Mouse (Mus musculus) adrenal gland, postnatal 14 days (tissue): ENCODE results near the gene Rps6ka2. TPM values are rescaled to one million over a fixed set of nuclear protein-coding genes. Genes with fewer than 3 reads are reported as not detected.
"Not testable (repeated sequence)": the region's sequence is repeated elsewhere in the genome, so short reads cannot be mapped to it uniquely, and the experiment has no call there.

Source experiments
- DNase-seq: peaks from one replicate; pipeline ENCODE4 v3.0.0; 2021; ENCODE audit warnings: mixed read lengths
- total RNA-seq: library from RNA; stranded (reverse); gene quantifications from 2 replicates; pipeline ENCODE4 v1.2.3, GENCODE M21; 2021

Rps6ka2 gene
- total RNA-seq, 1 experiment from 2014 or later, result 11.4 TPM

- no peak for DNase-seq
Measured at GRCm38 (mm10) chr17:7170304-7171295, 685 bp downstream of the Rps6ka2 start.

GRCm38 (mm10) chr17:7173331-7174028 lies 3.6 kb downstream of the Rps6ka2 start:
- peak; percentile 41 for DNase-seq

GRCm38 (mm10) chr17:7175293-7175692 lies 5.4 kb downstream of the Rps6ka2 start:
- DNase-seq, result no peak

- peak; percentile 24 for DNase-seq
Measured at GRCm38 (mm10) chr17:7176394-7176793, 6.5 kb downstream of the Rps6ka2 start.

GRCm38 (mm10) chr17:7178196-7178595 lies 8.3 kb downstream of the Rps6ka2 start:
- DNase-seq, result no peak

- DNase-seq, result no peak
Measured at GRCm38 (mm10) chr17:7182187-7182586, 12.3 kb downstream of the Rps6ka2 start.

DNA sequence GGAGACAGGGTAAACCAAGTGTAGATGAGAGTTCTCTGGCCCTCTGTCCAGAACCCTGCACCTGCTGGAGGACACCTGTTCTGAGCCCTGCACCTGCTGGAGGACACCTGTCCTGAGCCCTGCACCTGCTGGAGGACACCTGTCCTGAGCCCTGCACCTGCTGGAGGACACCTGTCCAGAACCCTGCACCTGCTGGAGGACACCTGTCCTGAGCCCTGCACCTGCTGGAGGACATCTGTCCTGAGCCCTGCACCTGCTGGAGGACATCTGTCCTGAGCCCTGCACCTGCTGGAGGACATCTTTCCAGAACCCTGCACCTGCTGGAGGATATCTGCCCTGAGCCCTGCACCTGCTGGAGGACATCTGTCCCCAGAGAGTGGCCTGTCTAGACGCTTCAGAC lies 17.1 kb downstream of the Rps6ka2 start:
- DNase-seq, result not testable (repeated sequence)

GRCm38 (mm10) chr17:7189425-7189824 lies 19.5 kb downstream of the Rps6ka2 start:
- DNase-seq, result no peak

DNA sequence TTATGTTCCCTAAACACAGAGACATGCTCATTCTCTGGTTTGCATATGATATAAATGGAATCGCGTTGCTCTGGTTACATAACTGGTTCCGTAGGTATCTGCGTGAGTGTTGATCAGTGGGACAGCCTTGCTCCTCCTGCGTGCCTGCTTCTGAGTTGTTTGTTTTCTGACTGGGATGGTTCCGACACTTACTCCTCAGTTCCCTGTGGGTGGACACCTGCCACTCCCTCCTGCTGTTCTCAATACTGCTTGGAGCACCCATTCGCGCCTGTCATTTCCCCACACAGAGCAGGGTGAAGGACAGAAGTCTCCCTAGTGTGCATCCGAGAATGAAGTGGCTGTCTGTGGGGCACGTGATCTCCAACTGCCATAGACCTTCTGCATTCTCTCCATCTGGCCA lies 20.1 kb downstream of the Rps6ka2 start:
- DNase-seq, result no peak

DNA sequence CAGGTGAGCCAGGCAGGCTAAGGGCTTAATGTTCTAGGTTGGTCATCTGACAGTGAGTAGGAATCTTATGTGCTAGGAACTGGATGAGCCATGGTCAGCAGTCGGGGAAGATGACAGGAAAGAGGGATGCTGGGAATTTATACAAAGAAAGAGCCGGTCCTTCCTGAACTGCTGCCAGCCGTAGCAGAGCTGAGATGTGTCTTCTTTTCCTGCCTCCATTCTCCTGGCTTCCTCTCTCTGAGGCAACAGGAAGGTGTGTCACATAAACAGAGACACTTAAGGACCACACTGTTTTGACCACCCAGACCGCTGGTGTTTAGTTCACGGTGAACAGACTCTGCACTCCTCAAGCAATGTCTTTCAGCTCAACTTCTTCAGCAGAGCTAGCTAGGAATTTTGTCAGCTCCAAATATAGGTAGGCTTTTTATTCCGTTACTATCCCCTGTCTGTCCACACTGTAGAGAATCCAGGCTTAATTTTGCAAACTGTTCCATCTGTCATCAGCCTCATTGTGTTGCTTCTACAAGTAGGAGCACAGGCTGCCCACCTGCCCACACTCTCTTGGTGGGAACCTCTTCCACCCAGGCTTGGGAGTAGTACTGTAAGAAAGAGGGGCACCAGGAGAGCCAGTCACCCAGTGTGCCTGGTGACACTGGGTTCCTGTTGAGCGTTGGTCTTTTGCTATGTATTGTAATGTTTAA lies 24.4 kb downstream of the Rps6ka2 start:
- DNase-seq, result peak; percentile 23

DNA sequence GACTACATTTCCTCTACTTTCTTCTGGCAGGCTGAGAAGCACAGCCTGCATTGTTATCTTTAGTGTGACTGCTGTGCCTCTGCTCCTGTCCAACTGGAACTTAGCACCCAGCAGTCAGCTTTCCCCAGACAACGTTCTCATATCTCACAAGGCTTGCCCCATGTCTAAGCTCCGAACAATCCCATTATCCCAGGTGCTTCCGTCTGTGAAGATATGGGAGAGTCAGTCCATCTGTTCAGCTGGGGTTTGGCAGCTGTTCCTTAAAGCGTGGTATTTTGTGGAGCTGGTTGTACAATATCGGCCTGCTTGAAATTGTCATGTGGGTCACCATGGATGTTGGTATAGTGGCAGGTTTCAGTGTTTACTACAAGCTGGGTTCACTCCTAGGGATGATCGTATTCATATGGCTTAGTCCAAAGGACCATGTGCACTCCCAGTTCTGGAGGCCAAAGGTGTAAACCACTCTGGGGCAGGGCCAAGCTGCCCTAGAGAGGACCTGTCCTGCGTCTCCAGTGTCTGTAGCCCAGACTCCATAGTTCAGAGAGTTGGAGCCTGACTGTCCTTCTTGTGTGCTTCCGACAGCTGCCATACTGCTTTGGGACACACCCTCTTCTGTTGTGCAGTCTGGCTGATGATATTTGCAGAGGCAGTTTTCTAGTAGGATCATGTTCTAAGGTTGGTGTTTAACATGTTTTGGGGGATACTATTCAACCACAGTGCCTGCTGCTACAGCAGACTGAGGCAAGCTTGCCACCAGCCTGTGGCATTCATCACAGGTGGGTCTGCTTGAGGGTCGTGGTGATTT lies 27.4 kb downstream of the Rps6ka2 start:
- DNase-seq, result no peak

- no peak for DNase-seq
Measured at GRCm38 (mm10) chr17:7204771-7205406, 35.0 kb downstream of the Rps6ka2 start.

DNA sequence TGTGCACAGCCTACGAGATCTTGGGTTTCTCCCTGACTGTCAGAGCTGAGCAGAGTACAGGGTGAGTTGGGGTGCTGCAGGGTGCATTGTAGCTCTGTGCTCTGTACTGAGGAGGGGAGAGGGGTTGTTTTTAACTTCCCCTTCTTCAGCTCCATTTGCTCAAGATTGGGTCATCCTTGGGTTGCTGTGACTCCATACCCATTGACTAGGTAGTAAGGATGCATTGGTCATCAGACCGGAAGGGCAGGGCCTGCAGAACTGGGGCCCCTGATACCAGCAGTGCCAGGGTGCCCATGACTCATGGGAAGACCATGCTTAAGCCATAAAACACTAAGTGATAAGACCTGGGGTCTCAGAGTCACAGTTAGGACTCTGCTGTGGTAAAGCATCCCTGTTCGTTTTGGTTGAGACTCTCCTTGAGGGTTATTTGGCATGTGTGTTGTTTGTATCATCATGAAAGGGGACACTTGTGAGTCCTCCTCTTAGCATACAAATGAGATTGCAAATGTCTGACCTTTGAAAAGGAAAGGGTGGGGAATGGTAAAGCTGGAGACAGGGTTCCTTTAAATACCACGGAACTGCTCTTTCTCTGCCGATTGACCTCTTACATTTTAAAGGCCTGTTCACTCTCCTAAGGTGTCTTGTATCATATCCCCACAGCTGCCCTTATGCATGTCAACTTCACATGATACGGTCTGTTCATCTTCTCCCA lies 36.7 kb downstream of the Rps6ka2 start:
- DNase-seq, result no peak

DNA sequence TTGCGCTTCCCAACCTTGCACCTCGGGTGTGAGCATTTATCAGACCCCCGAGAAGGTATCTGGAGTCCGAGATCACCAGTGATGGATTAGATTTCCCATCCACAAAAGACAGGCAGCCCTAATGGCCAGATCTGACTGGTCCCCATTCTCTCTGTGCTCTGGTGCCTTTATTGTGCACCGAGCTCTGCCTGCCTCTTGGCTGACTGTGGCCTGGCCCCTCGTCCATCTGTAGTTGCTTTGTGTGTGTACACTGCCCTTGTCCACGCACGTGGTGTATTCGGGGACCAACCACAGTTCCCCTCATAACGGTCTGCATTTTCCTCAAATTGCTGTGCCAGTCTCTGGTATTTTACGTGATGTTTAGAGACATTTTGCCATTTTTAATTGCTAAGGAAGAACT lies 40.7 kb downstream of the Rps6ka2 start:
- DNase-seq, result no peak

DNA sequence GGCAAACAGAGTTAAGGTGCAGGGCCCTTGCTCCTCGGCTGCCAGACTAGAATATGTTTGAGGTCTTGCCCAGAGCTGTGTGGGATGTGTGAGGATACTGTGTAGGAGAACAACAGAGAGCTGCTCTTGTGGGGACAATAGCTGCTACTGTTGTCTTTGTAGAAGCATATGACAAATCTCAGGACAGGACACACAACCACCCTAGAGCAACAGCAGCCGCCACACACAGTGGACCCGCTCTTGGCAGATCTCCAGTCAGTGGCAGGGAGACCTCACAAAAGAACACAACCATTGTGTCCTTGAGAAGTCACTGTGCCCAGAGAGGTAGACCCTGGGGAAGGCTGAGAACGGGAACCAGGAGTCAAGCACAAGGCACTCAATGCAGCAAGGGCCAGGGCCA lies 42.0 kb downstream of the Rps6ka2 start:
- DNase-seq, result no peak

- DNase-seq, result no peak
Measured at GRCm38 (mm10) chr17:7213214-7213613, 43.3 kb downstream of the Rps6ka2 start.

DNA sequence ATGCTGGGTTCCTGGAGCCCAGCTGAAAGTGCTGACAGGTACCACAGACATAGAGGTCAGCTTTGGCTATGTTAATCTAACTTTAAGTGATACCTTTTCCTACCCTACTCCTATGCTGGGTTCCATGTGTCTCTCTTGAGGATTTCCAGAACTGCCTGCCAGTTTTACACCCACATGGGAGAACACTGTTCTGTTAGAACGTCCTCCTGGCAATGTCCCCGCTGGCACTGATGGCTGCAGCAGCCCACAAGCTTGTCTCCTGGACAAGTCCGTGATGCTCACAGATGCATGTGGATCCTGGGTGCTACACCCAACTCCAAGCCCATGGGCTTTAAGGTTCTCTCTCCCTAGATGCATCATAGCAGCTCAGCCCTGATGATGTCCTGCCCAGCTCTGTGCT lies 44.1 kb downstream of the Rps6ka2 start:
- DNase-seq, result no peak

DNA sequence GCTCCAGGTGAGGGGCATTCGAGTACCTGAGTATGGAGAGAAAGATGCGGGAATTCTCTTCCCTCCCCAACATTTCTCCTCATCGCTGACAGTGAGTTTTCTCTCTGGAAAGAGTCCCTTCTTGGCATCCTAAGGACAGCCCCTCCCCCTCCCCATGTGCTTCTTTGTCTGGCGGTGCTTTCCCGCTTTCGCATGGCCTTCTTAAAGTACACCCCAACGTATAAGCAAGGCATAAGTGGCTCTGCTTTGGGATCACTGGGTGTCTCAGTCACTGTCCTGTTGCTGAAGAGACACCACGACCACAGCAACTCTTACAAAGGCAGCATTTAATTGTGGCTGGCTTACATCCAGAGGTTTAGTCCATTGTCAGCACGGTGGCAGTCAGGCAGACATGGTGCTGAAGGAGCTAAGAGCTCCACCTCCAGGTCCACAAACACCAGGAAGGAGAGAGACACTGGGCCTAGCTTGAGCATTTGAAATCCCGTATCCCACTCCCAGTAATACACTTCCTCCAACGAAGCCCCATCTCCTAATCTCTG lies 47.9 kb downstream of the Rps6ka2 start:
- no peak for DNase-seq

DNA sequence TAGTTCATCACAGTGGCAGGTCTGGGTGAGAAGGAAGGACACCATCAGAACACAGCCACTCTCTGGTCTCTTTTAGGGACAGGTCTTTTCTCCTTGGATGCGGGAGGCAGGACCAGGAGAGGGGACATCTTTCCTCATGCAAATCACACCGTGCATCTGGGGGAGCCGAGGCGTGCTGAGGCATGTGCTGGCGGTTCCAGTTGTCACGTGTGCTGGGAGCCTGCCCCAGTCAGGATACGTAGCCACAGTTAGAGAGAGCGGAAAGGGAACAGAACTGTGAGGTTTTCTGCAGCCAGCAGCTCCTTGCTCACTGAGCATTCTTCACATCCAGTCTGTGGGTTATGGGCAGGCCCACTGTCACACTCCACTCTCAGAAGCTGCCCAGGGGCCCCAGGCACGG lies 48.5 kb downstream of the Rps6ka2 start:
- DNase-seq, result no peak

- no peak for DNase-seq
Measured at GRCm38 (mm10) chr17:7219044-7219718, 49.3 kb downstream of the Rps6ka2 start.
